Mouse (Mus musculus) embryonic facial prominence, embryonic 12.5 days (tissue): ENCODE measurements at regions not wholly inside any gene's neighbourhood (a gene's known extent, or its start where the extent isn't known, plus 50 kb on each side); places are given as distances from the start of the nearest gene placed in this dataset.

Source experiments
- ATAC-seq: fragments of 200-750 bp; cut with Nextera tagmentation; 2 replicates; pipeline ENCODE4 v1.8.0; 2017; ENCODE audit not compliant: insufficient number of reproducible peaks, insufficient read depth, low FRiP score, low TSS enrichment
- H3K27ac ChIP-seq: fragments of 300-500 bp; sonication (generic); 2 replicates; pipeline ENCODE4 v1.5.1; 2016; ENCODE audit warnings: mild to moderate bottlenecking
- H3K27me3 ChIP-seq: fragments of 300-500 bp; sonication (generic); 2 replicates; pipeline ENCODE4 v1.6.1; 2016; ENCODE audit warnings: mild to moderate bottlenecking, moderate library complexity
- H3K36me3 ChIP-seq: fragments of 300-500 bp; sonication (generic); 2 replicates; pipeline ENCODE4 v1.6.1; 2016; ENCODE audit warnings: mild to moderate bottlenecking
- H3K4me1 ChIP-seq: fragments of 300-500 bp; sonication (generic); 2 replicates; pipeline ENCODE4 v1.6.1; 2016
- H3K4me2 ChIP-seq: fragments of 300-500 bp; sonication (generic); replicated peaks from 2 replicates; pipeline ENCODE4 v1.6.1; 2016; ENCODE audit warnings: mild to moderate bottlenecking, moderate library complexity
- H3K4me3 ChIP-seq: fragments of 300-500 bp; sonication (generic); 2 replicates; pipeline ENCODE4 v1.5.1; 2016; ENCODE audit warnings: mild to moderate bottlenecking
- H3K9ac ChIP-seq: fragments of 300-500 bp; sonication (generic); 2 replicates; pipeline ENCODE4 v1.6.1; 2016; ENCODE audit warnings: mild to moderate bottlenecking, moderate library complexity
- H3K9me3 ChIP-seq: fragments of 300-500 bp; sonication (generic); 2 replicates; pipeline ENCODE4 v1.6.1; 2016; ENCODE audit warnings: mild to moderate bottlenecking, moderate library complexity
- WGBS: fragments of 180-500 bp; shearing (Covaris S2); methylation state at CpG from one replicate; pipeline ENCODE4 v1.1.7; 2016; 5-methylcytosine and 5-hydroxymethylcytosine counted together

- H3K27ac ChIP-seq, result no peak overlapping the region
- H3K9ac ChIP-seq, result no peak overlapping the region
- no peak for ATAC-seq
- H3K36me3 ChIP-seq, result no peaks in the 10 kb centered on the region
- 22% methylated on average over 12 of the region's 12 CpGs for WGBS
- no peaks in the 10 kb centered on the region for H3K9me3 ChIP-seq
- H3K4me2 ChIP-seq, result peak overlapping the region; percentile 27
- no peak overlapping the region for H3K4me3 ChIP-seq
- H3K4me1 ChIP-seq, result no peaks in the 10 kb centered on the region
- no peaks in the 10 kb centered on the region for H3K27me3 ChIP-seq
These were observed 86.3 kb downstream of the D16Ertd472e start for GRCm38 (mm10) chr16:78490245-78490644.

GRCm38 (mm10) chr16:78489604-78490003 lies 86.9 kb downstream of the D16Ertd472e start:
- Histone ChIP-seq H3K9me3 (no peaks in the 10 kb centered on the region), H3K4me2 (no peak overlapping the region), H3K27ac (no peak overlapping the region), H3K4me3 (no peak overlapping the region), H3K4me1 (no peaks in the 10 kb centered on the region), H3K9ac (no peak overlapping the region), H3K27me3 (no peaks in the 10 kb centered on the region), H3K36me3 (no peaks in the 10 kb centered on the region)
- WGBS, result 59% methylated on average over 4 of the region's 4 CpGs
- ATAC-seq, result no peak

- no peak for ATAC-seq
These were observed 90.0 kb downstream of the D16Ertd472e start for GRCm38 (mm10) chr16:78486531-78486930.

GRCm38 (mm10) chr16:78484319-78484718 lies 92.2 kb downstream of the D16Ertd472e start:
- WGBS, result 91% methylated on average over 4 of the region's 4 CpGs

More at GRCm38 (mm10) chr16:78486531-78486930, 90.0 kb downstream of the D16Ertd472e start:
- H3K4me3 ChIP-seq, result no peak overlapping the region
- no peaks in the 10 kb centered on the region for H3K9me3 ChIP-seq
- H3K9ac ChIP-seq, result no peak overlapping the region
- WGBS, result 86% methylated on average over 6 of the region's 6 CpGs
- no peak overlapping the region for H3K4me2 ChIP-seq
- H3K27ac ChIP-seq, result no peak overlapping the region
- no peaks in the 10 kb centered on the region for H3K4me1 ChIP-seq
- H3K36me3 ChIP-seq, result no peaks in the 10 kb centered on the region
- H3K27me3 ChIP-seq, result no peaks in the 10 kb centered on the region

GRCm38 (mm10) chr16:78481571-78481970 lies 94.9 kb downstream of the D16Ertd472e start:
- Histone ChIP-seq H3K36me3 (no peaks in the 10 kb centered on the region), H3K4me2 (no peak overlapping the region), H3K9me3 (no peaks in the 10 kb centered on the region), H3K27me3 (no peaks in the 10 kb centered on the region), H3K4me1 (no peaks in the 10 kb centered on the region), H3K27ac (no peak overlapping the region), H3K4me3 (no peak overlapping the region), H3K9ac (no peak overlapping the region)
- no peak for ATAC-seq
- WGBS, result 91% methylated on average over 6 of the region's 6 CpGs

More at GRCm38 (mm10) chr16:78484319-78484718, 92.2 kb downstream of the D16Ertd472e start:
- H3K9ac ChIP-seq, result no peak overlapping the region
- no peaks in the 10 kb centered on the region for H3K9me3 ChIP-seq
- no peak overlapping the region for H3K4me3 ChIP-seq
- H3K27ac ChIP-seq, result no peak overlapping the region
- ATAC-seq, result no peak
- no peaks in the 10 kb centered on the region for H3K4me1 ChIP-seq
- H3K27me3 ChIP-seq, result no peaks in the 10 kb centered on the region
- H3K4me2 ChIP-seq, result no peak overlapping the region
- H3K36me3 ChIP-seq, result no peaks in the 10 kb centered on the region

- Histone ChIP-seq H3K4me3 (no peak overlapping the region), H3K27me3 (no peaks in the 10 kb centered on the region), H3K36me3 (no peaks in the 10 kb centered on the region), H3K27ac (no peak overlapping the region), H3K4me2 (no peak overlapping the region), H3K9me3 (no peaks in the 10 kb centered on the region), H3K4me1 (no peaks in the 10 kb centered on the region), H3K9ac (no peak overlapping the region)
- no peak for ATAC-seq
- WGBS, result 67% methylated on average over 5 of the region's 5 CpGs
These were observed 95.4 kb downstream of the D16Ertd472e start for GRCm38 (mm10) chr16:78481065-78481464.

- Histone ChIP-seq H3K27ac (no peak overlapping the region), H3K9ac (no peak overlapping the region), H3K4me2 (no peak overlapping the region), H3K27me3 (no peaks in the 10 kb centered on the region), H3K4me3 (no peak overlapping the region), H3K4me1 (no peaks in the 10 kb centered on the region), H3K36me3 (no peaks in the 10 kb centered on the region), H3K9me3 (no peaks in the 10 kb centered on the region)
- no peak for ATAC-seq
- 94% methylated on average over 10 of the region's 10 CpGs for WGBS
These were observed 96.2 kb downstream of the D16Ertd472e start for GRCm38 (mm10) chr16:78480261-78480660.

- WGBS, result 59% methylated on average over 7 of the region's 7 CpGs
- H3K4me1 ChIP-seq, result no peaks in the 10 kb centered on the region
- H3K9me3 ChIP-seq, result no peaks in the 10 kb centered on the region
- no peaks in the 10 kb centered on the region for H3K36me3 ChIP-seq
- no peak for ATAC-seq
- H3K27me3 ChIP-seq, result no peaks in the 10 kb centered on the region
- no peak overlapping the region for H3K4me2 ChIP-seq
- no peak overlapping the region for H3K4me3 ChIP-seq
- H3K27ac ChIP-seq, result no peak overlapping the region
- no peak overlapping the region for H3K9ac ChIP-seq
These were observed 96.5 kb upstream of the Btg3 start for GRCm38 (mm10) chr16:78473456-78473855.

GRCm38 (mm10) chr16:78459996-78460395 lies 83.0 kb upstream of the Btg3 start:
- WGBS, result 74% methylated on average over 8 of the region's 8 CpGs

GRCm38 (mm10) chr16:78457731-78458151 lies 80.7 kb upstream of the Btg3 start:
- H3K4me1 ChIP-seq, result no peaks in the 10 kb centered on the region
- H3K27me3 ChIP-seq, result no peaks in the 10 kb centered on the region
- H3K27ac ChIP-seq, result no peak overlapping the region
- no peaks in the 10 kb centered on the region for H3K36me3 ChIP-seq
- H3K9me3 ChIP-seq, result no peaks in the 10 kb centered on the region
- H3K4me2 ChIP-seq, result no peak overlapping the region
- no peak overlapping the region for H3K9ac ChIP-seq
- no peak for ATAC-seq
- 72% methylated on average over 8 of the region's 8 CpGs for WGBS
- H3K4me3 ChIP-seq, result no peak overlapping the region

More at GRCm38 (mm10) chr16:78459996-78460395, 83.0 kb upstream of the Btg3 start:
- H3K9me3 ChIP-seq, result no peaks in the 10 kb centered on the region
- H3K27ac ChIP-seq, result no peak overlapping the region
- no peak for ATAC-seq
- no peaks in the 10 kb centered on the region for H3K27me3 ChIP-seq
- no peaks in the 10 kb centered on the region for H3K4me1 ChIP-seq
- no peak overlapping the region for H3K4me2 ChIP-seq
- H3K36me3 ChIP-seq, result no peaks in the 10 kb centered on the region
- no peak overlapping the region for H3K4me3 ChIP-seq
- H3K9ac ChIP-seq, result no peak overlapping the region

GRCm38 (mm10) chr16:78456345-78456744 lies 79.4 kb upstream of the Btg3 start:
- H3K9me3 ChIP-seq, result no peaks in the 10 kb centered on the region
- H3K4me3 ChIP-seq, result no peak overlapping the region
- 80% methylated on average over 10 of the region's 10 CpGs for WGBS
- no peak overlapping the region for H3K27ac ChIP-seq
- ATAC-seq, result no peak
- no peaks in the 10 kb centered on the region for H3K27me3 ChIP-seq
- no peak overlapping the region for H3K9ac ChIP-seq
- H3K4me2 ChIP-seq, result no peak overlapping the region
- H3K36me3 ChIP-seq, result no peaks in the 10 kb centered on the region
- no peaks in the 10 kb centered on the region for H3K4me1 ChIP-seq

GRCm38 (mm10) chr16:78454509-78454908 lies 77.5 kb upstream of the Btg3 start:
- H3K4me1 ChIP-seq, result no peaks in the 10 kb centered on the region
- H3K4me3 ChIP-seq, result no peak overlapping the region
- no peak for ATAC-seq
- no peaks in the 10 kb centered on the region for H3K27me3 ChIP-seq
- H3K9me3 ChIP-seq, result no peaks in the 10 kb centered on the region
- H3K27ac ChIP-seq, result no peak overlapping the region
- H3K4me2 ChIP-seq, result no peak overlapping the region
- no peak overlapping the region for H3K9ac ChIP-seq
- WGBS, result 88% methylated on average over 9 of the region's 9 CpGs
- H3K36me3 ChIP-seq, result no peaks in the 10 kb centered on the region

- H3K4me3 ChIP-seq, result no peak overlapping the region
- H3K36me3 ChIP-seq, result no peaks in the 10 kb centered on the region
- no peaks in the 10 kb centered on the region for H3K27me3 ChIP-seq
- H3K4me2 ChIP-seq, result no peak overlapping the region
- H3K9ac ChIP-seq, result no peak overlapping the region
- H3K9me3 ChIP-seq, result no peaks in the 10 kb centered on the region
- H3K4me1 ChIP-seq, result no peaks in the 10 kb centered on the region
- WGBS, result 9% methylated on average over 10 of the region's 10 CpGs
- H3K27ac ChIP-seq, result no peak overlapping the region
- ATAC-seq, result no peak
These were observed 75.3 kb upstream of the Btg3 start for GRCm38 (mm10) chr16:78452303-78452702.
